Comparison of ENCODE assay signal across 9 mouse cellular contexts in genomic region chr4:152324641-152325562, GRCm38 (mm10). TPM values are rescaled to one million over a fixed set of nuclear protein-coding genes. Genes with fewer than 3 reads are reported as not detected.
DNase-seq lines count a peak whose midpoint lies in the region; ATAC-seq lines count a peak whose summit lies in the region.
"Had no signal": no experiment of that assay in that cellular context is flagged by ENCODE, and none has a peak within 500 bp of the region (broad histone marks: within the 10 kb centered on the region; RNA-seq: fewer than 3 reads in every experiment).

No protein-coding gene starts in this region.

- peaks cover 24% of the 10 kb centered on the region for H3K36me3 ChIP-seq in forebrain, embryonic 12.5 days (replicated peaks)
- H3K36me3 ChIP-seq in liver, embryonic 16.5 days (ENCODE audit: control insufficient read depth, insufficient read depth), result peaks cover 12% of the 10 kb centered on the region

- DNase-seq in cerebellum, adult 9-11 months, result peak; percentile 40
- DNase-seq in cerebellum, postnatal 36 days, result no peak
- DNase-seq in ovary, adult 18-20 months (ENCODE audit: low spot score), result no peak
- no peak for DNase-seq in spleen, postnatal 36 days (ENCODE audit: low spot score in 2 of 2)

- H3K27ac ChIP-seq in forebrain, embryonic 12.5 days, result no peak overlapping the region
- no peak overlapping the region for H3K27ac ChIP-seq in liver, embryonic 16.5 days (ENCODE audit: low read length)

- H3K27me3 ChIP-seq in forebrain, embryonic 12.5 days, result peaks cover 14% of the 10 kb centered on the region; the same call in 1 of the 2 replicates
- no peaks in the 10 kb centered on the region for H3K27me3 ChIP-seq in liver, embryonic 16.5 days (ENCODE audit: control insufficient read depth, insufficient read depth, low read depth, low read length)

- H3K4me3 ChIP-seq in forebrain, embryonic 12.5 days (replicated peaks), result peak overlapping the region; percentile 98
- peak overlapping the region; percentile 91 for H3K4me3 ChIP-seq in liver, embryonic 16.5 days (ENCODE audit: low read depth, low read length)

- 60% methylated on average over 16 of the region's 16 CpGs for WGBS in forebrain, embryonic 12.5 days
- WGBS in liver, embryonic 16.5 days (ENCODE audit: insufficient replicate concordance), result 49% methylated on average over 16 of the region's 16 CpGs

- peak overlapping the region; percentile 90 for H3K4me2 ChIP-seq in forebrain, embryonic 12.5 days
- H3K4me2 ChIP-seq in liver, embryonic 16.5 days (ENCODE audit: low read depth, low read length), result peak overlapping the region; percentile 79

- peaks cover 19% of the 10 kb centered on the region for H3K4me1 ChIP-seq in forebrain, embryonic 12.5 days
- peaks cover 17% of the 10 kb centered on the region for H3K4me1 ChIP-seq in liver, embryonic 16.5 days (ENCODE audit: control insufficient read depth, low read depth, low read length)

- no peaks in the 10 kb centered on the region for H3K9me3 ChIP-seq in forebrain, embryonic 12.5 days
- H3K9me3 ChIP-seq in liver, embryonic 16.5 days (replicated peaks; ENCODE audit: control insufficient read depth, low read length), result no peaks in the 10 kb centered on the region

- peak; percentile 6 for ATAC-seq in CD4-positive, CD25-positive, alpha-beta regulatory T cell, adult 4 months
- peak; percentile 47 for ATAC-seq in forebrain, embryonic 12.5 days (ENCODE audit: low FRiP score)
- ATAC-seq in liver, embryonic 16.5 days (ENCODE audit: low read depth), result peak; percentile 15
- ATAC-seq in monocyte, adult 5-6 weeks (replicated peaks; ENCODE audit: insufficient number of reproducible peaks, low FRiP score, low TSS enrichment, poor library complexity, severe bottlenecking), result no peak

- no peak overlapping the region for H3K9ac ChIP-seq in forebrain, embryonic 12.5 days
- peak overlapping the region; percentile 17; the same call in 1 of the 2 replicates for H3K9ac ChIP-seq in liver, embryonic 16.5 days (ENCODE audit: low read depth, low read length)

RNA-seq across cellular contexts. Expression of gene Rpl22, which starts 0.6 kb away (rescaled TPM):
- polyA plus RNA-seq in CD4-positive, CD25-positive, alpha-beta regulatory T cell, adult 4 months (2017; shearing (Covaris generic)), result 1,000 to 10,000 TPM in 1 of 2 experiments, 100 to 1,000 TPM in 1; 772 to 1,018 TPM
- polyA plus RNA-seq in forebrain, embryonic 12.5 days (2016; fragmentation: Nextera tagmentation; extraction: Ambion mirVana), result 319 and 331 TPM in 2 replicates
- polyA plus RNA-seq in liver, embryonic 16.5 days (2015; fragmentation: Nextera tagmentation; extraction: Ambion mirVana), result 161 and 209 TPM in 2 replicates
- 1,335 to 1,418 TPM (median 1,365 TPM) in 3 replicates for total RNA-seq in monocyte, adult 5-6 weeks (2017)

RNA-seq across cellular contexts. Expression of gene Rnf207, which starts 6.1 kb away (rescaled TPM):
- not detected for polyA plus RNA-seq in CD4-positive, CD25-positive, alpha-beta regulatory T cell, adult 4 months (2017; shearing (Covaris generic))
- 1.5 and 2.7 TPM in 2 replicates for polyA plus RNA-seq in forebrain, embryonic 12.5 days (2016; fragmentation: Nextera tagmentation; extraction: Ambion mirVana)
- not detected in 2 replicates for polyA plus RNA-seq in liver, embryonic 16.5 days (2015; fragmentation: Nextera tagmentation; extraction: Ambion mirVana)
- total RNA-seq in monocyte, adult 5-6 weeks (2017), result not detected in 3 replicates

RNA-seq across cellular contexts. Expression of gene Chd5, which starts 13.5 kb away (rescaled TPM):
- under 1 TPM in 1 of 2 experiments, not detected in 1; 0.40 TPM for polyA plus RNA-seq in CD4-positive, CD25-positive, alpha-beta regulatory T cell, adult 4 months (2017; shearing (Covaris generic))
- 6.8 and 7.4 TPM in 2 replicates for polyA plus RNA-seq in forebrain, embryonic 12.5 days (2016; fragmentation: Nextera tagmentation; extraction: Ambion mirVana)
- polyA plus RNA-seq in liver, embryonic 16.5 days (2015; fragmentation: Nextera tagmentation; extraction: Ambion mirVana), result 0.04 TPM in 1 of 2 replicates, not detected in the other
- total RNA-seq in monocyte, adult 5-6 weeks (2017), result 0.10 to 0.39 TPM in 2 of 3 replicates, not detected in the other

RNA-seq across cellular contexts. Expression of gene Icmt, which starts 27.9 kb away (rescaled TPM):
- 1 to 10 TPM; 3.9 to 8.2 TPM for polyA plus RNA-seq in CD4-positive, CD25-positive, alpha-beta regulatory T cell, adult 4 months (2017; shearing (Covaris generic))
- polyA plus RNA-seq in forebrain, embryonic 12.5 days (2016; fragmentation: Nextera tagmentation; extraction: Ambion mirVana), result 20.3 and 21.3 TPM in 2 replicates
- polyA plus RNA-seq in liver, embryonic 16.5 days (2015; fragmentation: Nextera tagmentation; extraction: Ambion mirVana), result 5.9 and 6.5 TPM in 2 replicates
- 10.5 to 18.2 TPM (median 14.9 TPM) in 3 replicates for total RNA-seq in monocyte, adult 5-6 weeks (2017)

RNA-seq across cellular contexts. Expression of gene Hes3, which starts 33.4 kb away (rescaled TPM):
- not detected for polyA plus RNA-seq in CD4-positive, CD25-positive, alpha-beta regulatory T cell, adult 4 months (2017; shearing (Covaris generic))
- 0.43 and 0.46 TPM in 2 replicates for polyA plus RNA-seq in forebrain, embryonic 12.5 days (2016; fragmentation: Nextera tagmentation; extraction: Ambion mirVana)
- polyA plus RNA-seq in liver, embryonic 16.5 days (2015; fragmentation: Nextera tagmentation; extraction: Ambion mirVana), result not detected in 2 replicates
- not detected in 3 replicates for total RNA-seq in monocyte, adult 5-6 weeks (2017)
- polyA plus RNA-seq: large intestine, adult 2 months had no signal
